Mouse (Mus musculus) cortical plate, adult 2 months (tissue): Measurements from ENCODE around the gene Cdkl4.

ENCODE experiments used
- CTCF ChIP-seq: fragments of 200-500 bp; IDR thresholded peaks from 2 replicates; pipeline ENCODE4 v1.5.1; 2011; ENCODE audit warnings: mild to moderate bottlenecking, control low read depth, low read length; ENCODE audit not compliant: insufficient read depth; ENCODE audit errors: extremely low read depth
- POLR2A ChIP-seq: fragments of 200-500 bp; IDR thresholded peaks from 2 replicates; pipeline ENCODE4 v1.6.1; 2011; ENCODE audit warnings: mild to moderate bottlenecking, low read length, control low read depth; ENCODE audit not compliant: insufficient read depth; ENCODE audit errors: extremely low read depth

DNA sequence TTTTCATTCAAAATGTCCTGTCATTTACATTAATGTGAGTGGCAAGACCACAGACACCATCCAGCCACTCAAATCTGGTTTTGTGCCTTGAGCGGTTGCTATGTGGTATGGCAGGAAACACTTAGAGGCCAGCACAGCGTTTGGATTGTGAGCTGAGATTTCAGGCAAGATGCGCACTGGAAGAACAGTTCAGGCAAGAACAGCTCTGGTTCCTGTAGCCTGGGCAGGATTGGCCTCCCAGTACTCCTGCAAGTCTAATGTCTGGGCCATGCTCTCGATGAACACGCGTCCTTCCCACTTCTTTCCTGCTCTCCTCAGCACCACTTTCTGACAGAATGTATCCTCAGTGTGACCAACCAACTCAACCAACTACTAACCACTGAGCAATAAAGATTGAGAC, 5.4 kb upstream of the Cdkl4 start:
- TF ChIP-seq CTCF = no peak
- TF ChIP-seq POLR2A = no peak
